Mouse (Mus musculus) lung, postnatal 25 days (tissue): Measurements from ENCODE around the gene Prkca.
A peak's percentile ranks its signal among the peaks of the same experiment; 100 is the strongest.

Experiments used
- DNase-seq: peaks from one replicate; pipeline ENCODE4 v3.0.0; 2022; ENCODE audit warnings: low spot score

The Prkca gene

GRCm38 (mm10) chr11:108340293-108340692, 3.4 kb downstream of the Prkca start:
- DNase-seq, result no peak

- no peak for DNase-seq
Measured at GRCm38 (mm10) chr11:108336445-108336844, 7.3 kb downstream of the Prkca start.

GRCm38 (mm10) chr11:108335536-108335935, 8.2 kb downstream of the Prkca start:
- no peak for DNase-seq

GRCm38 (mm10) chr11:108334658-108335057, 9.1 kb downstream of the Prkca start:
- DNase-seq, result no peak

- DNase-seq, result no peak
Measured at GRCm38 (mm10) chr11:108333583-108334379, 9.9 kb downstream of the Prkca start.

GRCm38 (mm10) chr11:108333006-108333405, 10.7 kb downstream of the Prkca start:
- DNase-seq, result no peak

GRCm38 (mm10) chr11:108330818-108331217, 12.9 kb downstream of the Prkca start:
- DNase-seq, result no peak

- no peak for DNase-seq
Measured at GRCm38 (mm10) chr11:108325943-108326342, 17.8 kb downstream of the Prkca start.

- no peak for DNase-seq
Measured at GRCm38 (mm10) chr11:108322156-108322555, 21.6 kb downstream of the Prkca start.

- DNase-seq, result no peak
Measured at GRCm38 (mm10) chr11:108320561-108320960, 23.2 kb downstream of the Prkca start.

GRCm38 (mm10) chr11:108319162-108319561, 24.6 kb downstream of the Prkca start:
- no peak for DNase-seq

- DNase-seq, result no peak
Measured at GRCm38 (mm10) chr11:108317878-108318277, 25.9 kb downstream of the Prkca start.

GRCm38 (mm10) chr11:108315736-108316135, 28.0 kb downstream of the Prkca start:
- no peak for DNase-seq

GRCm38 (mm10) chr11:108312516-108312915, 31.2 kb downstream of the Prkca start:
- DNase-seq, result no peak

- no peak for DNase-seq
Measured at GRCm38 (mm10) chr11:108311912-108312311, 31.8 kb downstream of the Prkca start.

- no peak for DNase-seq
Measured at GRCm38 (mm10) chr11:108309791-108310190, 33.9 kb downstream of the Prkca start.

- DNase-seq, result no peak
Measured at GRCm38 (mm10) chr11:108308253-108308652, 35.5 kb downstream of the Prkca start.

GRCm38 (mm10) chr11:108307258-108307657, 36.5 kb downstream of the Prkca start:
- peak; percentile 73 for DNase-seq

GRCm38 (mm10) chr11:108303787-108304186, 39.9 kb downstream of the Prkca start:
- DNase-seq, result no peak

- no peak for DNase-seq
Measured at GRCm38 (mm10) chr11:108301796-108302490, 41.8 kb downstream of the Prkca start.

- DNase-seq, result no peak
Measured at GRCm38 (mm10) chr11:108301036-108301435, 42.7 kb downstream of the Prkca start.

- no peak for DNase-seq
Measured at GRCm38 (mm10) chr11:108300443-108300842, 43.3 kb downstream of the Prkca start.

- no peak for DNase-seq
Measured at GRCm38 (mm10) chr11:108299913-108300312, 43.8 kb downstream of the Prkca start.
